29 mouse cellular contexts compared by ENCODE assay signal in genomic region chr9:118563356-118563755, GRCm38 (mm10). TPM values are rescaled to one million over a fixed set of nuclear protein-coding genes. Genes with fewer than 3 reads are reported as not detected.
"Had no signal": no experiment of that assay in that cellular context is flagged by ENCODE, and none has a peak within 500 bp of the region (broad histone marks: within the 10 kb centered on the region; RNA-seq: fewer than 3 reads in every experiment).

No protein-coding gene starts in this region.

- DNase-seq: left cerebral cortex, postnatal 4 days; liver; liver, embryonic 13.5 days; liver, postnatal 0 days; lung, adult 18-20 months; lung, adult 2 months; lung, embryonic 14.5 days; lung, postnatal 10 days; lung, postnatal 14 days; lung, postnatal 36 days; lung, postnatal 4 days; midbrain, embryonic 14.5 days had no signal

- H3K4me1 ChIP-seq: limb, embryonic 12.5 days; limb, embryonic 13.5 days; limb, embryonic 15.5 days; liver, embryonic 12.5 days; liver, embryonic 13.5 days; liver, embryonic 15.5 days; lung, embryonic 15.5 days; midbrain, embryonic 10.5 days; midbrain, embryonic 12.5 days; midbrain, embryonic 13.5 days; midbrain, embryonic 15.5 days; neural tube, embryonic 12.5 days had no signal

- H3K27me3 ChIP-seq: limb, embryonic 12.5 days; limb, embryonic 13.5 days; limb, embryonic 15.5 days; liver, embryonic 12.5 days; liver, embryonic 13.5 days; liver, embryonic 15.5 days; lung, embryonic 15.5 days; megakaryocyte, embryonic 14.5 days; midbrain, embryonic 12.5 days; midbrain, embryonic 13.5 days; midbrain, embryonic 15.5 days; neural tube, embryonic 12.5 days had no signal

- H3K4me3 ChIP-seq: limb, embryonic 10.5 days; limb, embryonic 12.5 days; limb, embryonic 13.5 days; limb, embryonic 15.5 days; liver, embryonic 12.5 days; liver, embryonic 13.5 days; liver, embryonic 15.5 days; lung, embryonic 15.5 days; megakaryocyte, embryonic 14.5 days; midbrain, embryonic 10.5 days; midbrain, embryonic 12.5 days; midbrain, embryonic 13.5 days; midbrain, embryonic 15.5 days; myocyte; neural tube, embryonic 12.5 days had no signal

- H3K9me3 ChIP-seq: limb, embryonic 10.5 days; limb, embryonic 12.5 days; limb, embryonic 13.5 days; limb, embryonic 15.5 days; liver, embryonic 12.5 days; liver, embryonic 13.5 days; liver, embryonic 15.5 days; lung, embryonic 15.5 days; megakaryocyte, embryonic 14.5 days; midbrain, embryonic 10.5 days; midbrain, embryonic 12.5 days; midbrain, embryonic 13.5 days; midbrain, embryonic 15.5 days; neural tube, embryonic 12.5 days had no signal

- H3K27ac ChIP-seq: limb, embryonic 10.5 days; limb, embryonic 12.5 days; limb, embryonic 13.5 days; limb, embryonic 15.5 days; liver, embryonic 12.5 days; liver, embryonic 13.5 days; liver, embryonic 14.5 days; liver, embryonic 15.5 days; lung, embryonic 15.5 days; macrophage; midbrain, embryonic 10.5 days; midbrain, embryonic 12.5 days; midbrain, embryonic 13.5 days; midbrain, embryonic 15.5 days; neural tube, embryonic 12.5 days had no signal

RNA-seq across cellular contexts. Expression of gene Itga9, which starts 43.1 kb away (rescaled TPM):
- total RNA-seq: monocyte, adult 5-6 weeks had no signal
